Mouse (Mus musculus) C2C12 (cell line): ENCODE results near the gene Degs1.

Experiments used
- CTCF ChIP-seq: IDR thresholded peaks from one replicate; pipeline ENCODE4 v1.5.1; 2011; ENCODE audit not compliant: control insufficient read depth, insufficient read depth, insufficient read length
- MAX ChIP-seq: IDR thresholded peaks from one replicate; pipeline ENCODE4 v1.6.1; 2011; ENCODE audit warnings: mild to moderate bottlenecking, control low read depth
- MYOD1 ChIP-seq: IDR thresholded peaks from one replicate; pipeline ENCODE4 v1.6.1; 2011; ENCODE audit warnings: low read depth; ENCODE audit not compliant: control insufficient read depth, insufficient read length
- MYOG ChIP-seq: IDR thresholded peaks from one replicate; pipeline ENCODE4 v1.6.1; 2011; ENCODE audit not compliant: control insufficient read depth, insufficient read length; ENCODE audit errors: extremely low read depth

DNA sequence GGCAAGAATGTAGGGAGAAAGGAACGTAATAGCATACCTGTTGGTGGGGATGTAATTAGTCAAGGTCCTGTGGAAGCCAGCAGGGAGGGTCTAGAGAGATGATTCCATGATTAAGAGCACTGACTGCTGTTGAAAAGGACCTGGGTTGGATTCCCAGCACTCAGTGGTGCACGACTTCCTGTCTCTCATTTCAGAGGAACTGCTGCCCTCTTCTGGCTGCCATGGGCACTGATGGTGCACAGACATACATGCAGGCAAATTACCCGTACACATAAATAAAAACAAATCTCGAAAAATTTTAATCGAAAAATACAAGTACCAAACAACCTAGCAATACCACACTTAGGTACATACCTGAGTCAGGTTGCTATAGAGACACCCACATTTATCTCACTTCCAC is 28.8 kb upstream of the Degs1 start:
- TF ChIP-seq CTCF (no peak), MAX (no peak), MYOG (no peak), MYOD1 (no peak)
